Mouse (Mus musculus): ENCODE data around the gene Smarcad1.

GRCm38 (mm10) chr6:65138243-65138642 lies 95.9 kb downstream of the Smarcad1 start:
- TF ChIP-seq CTCF (IDR thresholded peaks at IDR 0.05; ENCODE audit: borderline replicate concordance, insufficient read depth, low read length) (no peak), POLR2A (IDR thresholded peaks at IDR 0.05; ENCODE audit: low read depth, low read length) (no peak)
